Mouse (Mus musculus): ENCODE results near the gene Srgap3.

DNA sequence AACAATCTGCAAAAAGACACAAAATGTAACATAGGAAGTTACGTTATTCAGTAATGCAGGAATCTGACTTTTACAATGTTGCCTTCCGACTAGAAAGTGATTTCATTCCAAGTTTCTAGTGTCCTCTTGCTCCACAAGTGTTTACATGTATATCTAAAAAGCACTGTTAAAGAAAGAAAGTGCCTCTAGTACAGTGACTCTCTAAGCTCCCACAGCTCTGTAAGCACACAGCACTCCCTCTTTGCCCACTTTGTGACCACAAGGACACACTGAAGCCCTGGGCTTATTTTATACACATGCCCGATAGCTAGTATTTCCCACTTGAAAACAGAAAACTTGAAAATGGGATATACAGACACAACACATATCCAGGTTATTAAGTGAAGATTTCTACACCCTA, 259.0 kb downstream of the Srgap3 start:
- TF ChIP-seq CTCF (conservative IDR thresholded peaks at IDR 0.05; ENCODE audit: low read length) (no peak), POU5F1 (IDR thresholded peaks at IDR 0.05; ENCODE audit: borderline replicate concordance, low read length) (no peak)

All from E14TG2a.4 (cell line).